Mouse (Mus musculus) ES-E14 (cell line): ENCODE results near the gene Zfp652.

Experiments
- CHD2 ChIP-seq: IDR thresholded peaks from 2 replicates; pipeline ENCODE4 v1.6.1; 2014; ENCODE audit warnings: mild to moderate bottlenecking, low read depth, low read length, inconsistent platforms
- ZC3H11A ChIP-seq: IDR thresholded peaks from 2 replicates; pipeline ENCODE4 v1.6.1; 2012; ENCODE audit warnings: low read depth, mild to moderate bottlenecking, inconsistent platforms, low read length, borderline replicate concordance
- ZNF384 ChIP-seq: IDR thresholded peaks from 2 replicates; pipeline ENCODE4 v1.6.1; 2012; ENCODE audit warnings: low read depth, low read length, inconsistent platforms

DNA sequence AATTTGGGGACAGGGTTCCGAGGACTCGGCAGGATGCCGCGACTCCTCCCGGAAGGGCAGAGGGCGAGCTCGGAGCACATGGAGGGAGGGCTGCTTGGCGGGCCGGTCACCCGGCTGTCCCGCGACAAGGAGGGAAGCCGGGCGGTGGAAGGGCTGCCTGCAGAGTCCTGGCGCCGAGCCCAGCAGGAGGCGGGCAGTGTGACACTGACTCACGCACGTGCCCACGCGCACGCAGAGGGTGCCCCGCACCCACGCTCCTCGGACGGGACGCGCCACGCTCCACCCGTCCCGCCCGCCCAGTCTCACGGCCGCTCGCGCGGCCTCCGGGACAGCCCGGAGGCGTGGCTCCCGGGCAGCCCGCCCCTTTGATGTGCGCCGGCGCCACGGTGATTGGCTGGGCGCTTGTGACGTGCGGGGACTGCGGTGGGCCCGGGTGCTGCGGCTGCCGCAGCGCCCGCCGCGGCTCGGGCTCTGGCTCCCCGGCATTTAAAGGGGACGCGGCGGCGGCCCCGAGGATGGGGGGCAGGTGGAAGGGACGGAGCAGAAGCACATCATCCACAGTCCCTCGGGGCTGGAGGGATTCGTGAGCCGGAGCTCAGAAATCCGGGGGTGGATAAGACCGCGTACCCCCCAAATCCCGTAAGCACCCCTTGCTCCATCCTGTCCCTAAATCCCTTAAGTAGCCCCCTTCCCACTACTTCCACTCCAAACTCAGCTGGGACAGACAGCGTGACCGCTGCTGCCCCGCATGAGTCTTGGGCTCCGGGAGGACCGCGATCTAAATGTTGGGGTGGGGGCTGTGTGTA lies 111.8 kb downstream of the Zfp652 start, which contains the start of gene Phospho1:
- no peak for TF ChIP-seq ZNF384
- TF ChIP-seq ZC3H11A = no peak
- no peak for TF ChIP-seq CHD2
